15 mouse cellular contexts compared by ENCODE assay signal in genomic region chr4:62978501-62978911, GRCm38 (mm10). TPM values are rescaled to one million over a fixed set of nuclear protein-coding genes. Genes with fewer than 3 reads are reported as not detected.
A peak's percentile ranks its signal among the peaks of the same experiment; 100 is the strongest.
DNase-seq lines count a peak whose midpoint lies in the region; ATAC-seq lines count a peak whose summit lies in the region.
"Had no signal": no experiment of that assay in that cellular context is flagged by ENCODE, and none has a peak within 500 bp of the region (broad histone marks: within the 10 kb centered on the region; RNA-seq: fewer than 3 reads in every experiment).

No protein-coding gene starts in this region.

- 39% methylated on average over 10 of the region's 10 CpGs for WGBS in embryonic facial prominence, embryonic 14.5 days
- 28% methylated on average over 10 of the region's 10 CpGs for WGBS in hindbrain, embryonic 14.5 days
- 28% methylated on average over 10 of the region's 10 CpGs for WGBS in neural tube, embryonic 13.5 days

- peaks cover 17% of the 10 kb centered on the region for H3K4me1 ChIP-seq in embryonic facial prominence, embryonic 14.5 days (ENCODE audit: control insufficient read depth, insufficient read depth, low read length)
- peaks cover 26% of the 10 kb centered on the region for H3K4me1 ChIP-seq in hindbrain, embryonic 14.5 days (replicated peaks; ENCODE audit: control insufficient read depth, insufficient read depth, low read length)
- H3K4me1 ChIP-seq in neural tube, embryonic 13.5 days (replicated peaks), result peaks cover 47% of the 10 kb centered on the region

- H3K27me3 ChIP-seq in embryonic facial prominence, embryonic 14.5 days (replicated peaks; ENCODE audit: control insufficient read depth, insufficient read depth, low read length), result no peaks in the 10 kb centered on the region
- no peaks in the 10 kb centered on the region for H3K27me3 ChIP-seq in hindbrain, embryonic 14.5 days (ENCODE audit: control insufficient read depth, insufficient read depth, low read length)
- H3K27me3 ChIP-seq in neural tube, embryonic 13.5 days, result no peaks in the 10 kb centered on the region
- H3K27me3 ChIP-seq: intestine, embryonic 15.5 days had no signal

- no peak overlapping the region for H3K4me2 ChIP-seq in embryonic facial prominence, embryonic 14.5 days (ENCODE audit: low read depth, low read length)
- no peak overlapping the region; the same call in 1 of the 2 replicates for H3K4me2 ChIP-seq in hindbrain, embryonic 14.5 days (replicated peaks)
- peak overlapping the region; percentile 9; the same call in 1 of the 2 replicates for H3K4me2 ChIP-seq in neural tube, embryonic 13.5 days
- H3K4me2 ChIP-seq: heart, embryonic 11.5 days; intestine, embryonic 15.5 days had no signal

- intact Hi-C loops in heart, postnatal 14 days (cut with DNase I), result no loop called here

- H3K36me3 ChIP-seq in embryonic facial prominence, embryonic 14.5 days (ENCODE audit: control insufficient read depth, insufficient read depth, low read length), result no peaks in the 10 kb centered on the region
- H3K36me3 ChIP-seq in hindbrain, embryonic 14.5 days (replicated peaks; ENCODE audit: control insufficient read depth, insufficient read depth), result no peaks in the 10 kb centered on the region
- H3K36me3 ChIP-seq in neural tube, embryonic 13.5 days, result no peaks in the 10 kb centered on the region
- H3K36me3 ChIP-seq: intestine, embryonic 15.5 days had no signal

- ATAC-seq in embryonic facial prominence, embryonic 14.5 days (ENCODE audit: low read depth), result peak; percentile 54
- ATAC-seq in hindbrain, embryonic 14.5 days (ENCODE audit: low FRiP score), result peak; percentile 73
- peak; percentile 48; the same call in 1 of the 2 replicates for ATAC-seq in neural tube, embryonic 13.5 days (ENCODE audit: low read depth)
- ATAC-seq: intestine, embryonic 15.5 days had no signal

- DNase-seq in heart, adult 11 months, result peak; percentile 83
- no peak for DNase-seq in heart, postnatal 14 days
- DNase-seq in embryonic facial prominence, embryonic 14.5 days (ENCODE audit: low spot score), result peak; percentile 70
- no peak for DNase-seq in hindbrain, embryonic 14.5 days (ENCODE audit: low spot score)
- no peak for DNase-seq in lung, postnatal 36 days
- DNase-seq in spleen, postnatal 36 days (ENCODE audit: low spot score in 2 of 2), result no peak
- no peak for DNase-seq in urinary bladder, postnatal 14 days (ENCODE audit: low spot score)
- DNase-seq: cerebellum, adult 11-12 months; right cerebral cortex, postnatal 4 days had no signal

- no peaks in the 10 kb centered on the region for H3K9me3 ChIP-seq in embryonic facial prominence, embryonic 14.5 days (ENCODE audit: control insufficient read depth, low read length)
- no peaks in the 10 kb centered on the region for H3K9me3 ChIP-seq in hindbrain, embryonic 14.5 days (ENCODE audit: control insufficient read depth, low read length)
- H3K9me3 ChIP-seq in neural tube, embryonic 13.5 days, result no peaks in the 10 kb centered on the region
- H3K9me3 ChIP-seq: intestine, embryonic 15.5 days had no signal

- 0 out of 2 replicates have a peak overlapping the region, but pooled peaks have one; percentile 25 for H3K9ac ChIP-seq in embryonic facial prominence, embryonic 14.5 days (ENCODE audit: low read depth, low read length)
- no peak overlapping the region for H3K9ac ChIP-seq in hindbrain, embryonic 14.5 days
- H3K9ac ChIP-seq in neural tube, embryonic 13.5 days, result no peak overlapping the region
- H3K9ac ChIP-seq: intestine, embryonic 15.5 days; liver, embryonic 14.5 days had no signal

- H3K4me3 ChIP-seq in embryonic facial prominence, embryonic 14.5 days (ENCODE audit: low read depth, low read length), result no peak overlapping the region
- no peak overlapping the region for H3K4me3 ChIP-seq in hindbrain, embryonic 14.5 days (replicated peaks; ENCODE audit: low read length)
- H3K4me3 ChIP-seq in neural tube, embryonic 13.5 days, result no peak overlapping the region
- H3K4me3 ChIP-seq: intestine, embryonic 15.5 days; layer of hippocampus, adult 2 months had no signal

- no peak overlapping the region for H3K27ac ChIP-seq in embryonic facial prominence, embryonic 14.5 days (replicated peaks; ENCODE audit: low read depth, low read length)
- peak overlapping the region; percentile 28 for H3K27ac ChIP-seq in hindbrain, embryonic 14.5 days
- H3K27ac ChIP-seq in neural tube, embryonic 13.5 days (replicated peaks), result peak overlapping the region; percentile 63
- H3K27ac ChIP-seq: intestine, embryonic 15.5 days; layer of hippocampus, adult 2 months; liver, embryonic 14.5 days had no signal

RNA-seq across cellular contexts. Expression of gene Zfp618, which starts 13.1 kb away (rescaled TPM):
- 1 to 10 TPM; 1.6 to 1.8 TPM for total RNA-seq in heart, postnatal 14 days (2021)
- 17.6 and 22.7 TPM in 2 replicates for polyA plus RNA-seq in embryonic facial prominence, embryonic 14.5 days (2014; fragmentation: Nextera tagmentation; extraction: Ambion mirVana)
- polyA plus RNA-seq in hindbrain, embryonic 14.5 days (2014; fragmentation: Nextera tagmentation; extraction: Ambion mirVana), result 31.4 and 37.0 TPM in 2 replicates
- polyA plus RNA-seq in neural tube, embryonic 13.5 days (2015; fragmentation: Nextera tagmentation; extraction: Ambion mirVana), result 40.8 and 40.9 TPM in 2 replicates
- total RNA-seq: neutrophil, adult 5-6 weeks had no signal

Comparison
In these comparisons a context has a peak if more than half of its experiments do, and no peak if none do; other contexts are left out.
1. DNase-seq: peak in heart, adult 11 months (single experiment) and embryonic facial prominence, embryonic 14.5 days (single experiment); none in heart, postnatal 14 days (0 of 2), hindbrain, embryonic 14.5 days (single experiment), lung, postnatal 36 days (single experiment), spleen, postnatal 36 days (0 of 2) and urinary bladder, postnatal 14 days (single experiment).
2. Peak in every context shown above with its lines, with median percentiles within 50 percentile points of each other: ATAC-seq.